Mouse (Mus musculus): Measurements from ENCODE around the gene Lnpk.

Lnpk gene

DNA sequence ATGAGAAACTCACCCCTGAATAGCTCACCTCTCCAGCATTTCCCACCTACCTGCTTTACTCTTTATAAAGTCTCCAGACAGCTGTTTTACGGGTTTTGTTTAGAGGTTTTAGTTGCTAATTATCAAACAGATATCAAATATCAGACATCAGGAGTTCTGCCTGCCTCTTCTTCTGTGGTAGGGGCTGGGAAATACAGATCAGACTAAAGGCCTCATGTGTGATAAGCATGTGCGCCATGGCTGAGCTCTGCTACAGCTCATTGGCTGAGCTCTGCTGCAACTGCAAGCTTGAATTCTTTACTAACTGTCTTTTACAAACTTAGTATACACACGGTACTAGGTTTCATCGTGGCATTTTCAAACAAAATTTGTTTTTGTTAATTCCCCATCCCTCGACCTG lies 23.2 kb upstream of the Lnpk start:
- Histone ChIP-seq H3K9me3 (ENCODE audit: low read length) (peaks cover 5% of the 10 kb centered on the region), H3K36me3 (ENCODE audit: insufficient read depth, low read length) (no peaks in the 10 kb centered on the region), H3K27me3 (ENCODE audit: insufficient read depth, low read length) (peaks cover 2% of the 10 kb centered on the region; the same call in 1 of the 2 replicates), H3K4me3 (replicated peaks; ENCODE audit: low read length) (no peak overlapping the region), H3K4me1 (replicated peaks; ENCODE audit: low read depth, low read length) (no peaks in the 10 kb centered on the region)
- no peak for TF ChIP-seq NANOG (IDR thresholded peaks at IDR 0.05; ENCODE audit: borderline replicate concordance, low read length)
- no peak for TF ChIP-seq POU5F1 (IDR thresholded peaks at IDR 0.05; ENCODE audit: borderline replicate concordance, low read length)
- TF ChIP-seq CTCF (conservative IDR thresholded peaks at IDR 0.05; ENCODE audit: low read length) = no peak

DNA sequence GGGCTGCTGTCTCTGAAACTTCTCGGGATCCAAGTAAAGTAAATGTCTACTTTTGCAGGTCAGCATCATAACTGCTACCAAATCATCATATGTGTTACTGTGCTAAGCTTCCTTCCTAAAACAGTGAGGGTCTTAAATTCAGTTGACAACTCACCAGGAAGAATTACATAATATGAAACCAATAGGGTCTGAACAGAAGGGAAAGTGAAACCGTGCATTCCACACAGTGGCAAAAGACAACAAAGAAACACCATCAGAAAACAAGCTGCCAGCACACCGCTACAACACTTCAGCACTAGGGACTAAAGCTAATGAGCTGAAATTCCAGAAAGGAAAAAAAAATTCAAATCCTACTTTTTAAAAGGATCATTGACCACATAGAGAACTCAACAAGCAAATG lies 17.9 kb upstream of the Lnpk start:
- TF ChIP-seq CTCF (conservative IDR thresholded peaks at IDR 0.05; ENCODE audit: low read length) = no peak
- TF ChIP-seq NANOG (IDR thresholded peaks at IDR 0.05; ENCODE audit: borderline replicate concordance, low read length) = no peak
- no peak for TF ChIP-seq POU5F1 (IDR thresholded peaks at IDR 0.05; ENCODE audit: borderline replicate concordance, low read length)
- no peaks in the 10 kb centered on the region for H3K36me3 ChIP-seq (ENCODE audit: insufficient read depth, low read length)
- no peaks in the 10 kb centered on the region for H3K4me1 ChIP-seq (replicated peaks; ENCODE audit: low read depth, low read length)
- H3K9me3 ChIP-seq (ENCODE audit: low read length) = peaks cover 5% of the 10 kb centered on the region
- H3K4me3 ChIP-seq (replicated peaks; ENCODE audit: low read length) = no peak overlapping the region
- peaks cover 2% of the 10 kb centered on the region; the same call in 1 of the 2 replicates for H3K27me3 ChIP-seq (ENCODE audit: insufficient read depth, low read length)

GRCm38 (mm10) chr2:74596094-74596493 lies 16.9 kb upstream of the Lnpk start:
- H3K27me3 ChIP-seq (ENCODE audit: insufficient read depth, low read length) = peaks cover 2% of the 10 kb centered on the region; the same call in 1 of the 2 replicates
- no peaks in the 10 kb centered on the region for H3K4me1 ChIP-seq (replicated peaks; ENCODE audit: low read depth, low read length)
- no peak overlapping the region for H3K4me3 ChIP-seq (replicated peaks; ENCODE audit: low read length)
- TF ChIP-seq POU5F1 (IDR thresholded peaks at IDR 0.05; ENCODE audit: borderline replicate concordance, low read length) (no peak), NANOG (IDR thresholded peaks at IDR 0.05; ENCODE audit: borderline replicate concordance, low read length) (no peak), CTCF (conservative IDR thresholded peaks at IDR 0.05; ENCODE audit: low read length) (no peak)
- H3K36me3 ChIP-seq (ENCODE audit: insufficient read depth, low read length) = no peaks in the 10 kb centered on the region
- H3K9me3 ChIP-seq (ENCODE audit: low read length) = peaks cover 5% of the 10 kb centered on the region

DNA sequence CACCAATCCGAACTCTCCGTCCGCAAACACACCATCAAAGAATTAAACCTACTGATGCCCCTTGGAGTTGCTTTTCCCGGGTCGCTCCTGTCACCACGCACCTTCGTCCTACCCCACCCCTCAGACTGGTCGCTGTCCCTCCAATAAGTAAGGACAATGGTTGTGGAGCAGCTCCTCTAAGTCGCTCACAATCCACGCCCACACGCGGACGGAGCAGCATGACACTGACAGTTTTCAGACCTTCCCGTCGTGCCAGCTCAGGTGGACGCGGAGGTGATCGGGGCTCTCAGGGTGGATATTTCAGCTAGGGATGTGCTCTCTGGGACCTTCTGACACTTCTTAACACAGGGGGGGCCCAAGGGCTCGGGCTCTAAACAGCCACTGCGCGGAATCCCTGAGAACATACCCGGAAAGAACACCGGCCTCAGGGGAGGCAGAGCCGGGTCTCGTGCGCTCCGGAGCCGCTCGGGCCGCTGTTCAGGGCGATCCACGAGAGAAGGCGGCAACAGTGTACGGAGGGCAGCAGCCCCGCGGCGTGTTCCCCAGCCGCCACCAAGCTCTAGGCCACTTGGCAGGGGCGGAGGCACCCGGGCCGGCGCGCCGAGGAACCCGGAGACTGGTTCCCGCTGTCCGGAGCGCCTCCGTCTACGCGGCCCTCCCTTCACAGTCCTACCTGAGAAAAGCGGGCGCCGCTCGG lies 941 bp downstream of the Lnpk start:
- peaks cover 13% of the 10 kb centered on the region for H3K4me1 ChIP-seq (replicated peaks; ENCODE audit: low read depth, low read length)
- peak overlapping the region; percentile 93 for H3K4me3 ChIP-seq (replicated peaks; ENCODE audit: low read length)
- no peaks in the 10 kb centered on the region for H3K36me3 ChIP-seq (ENCODE audit: insufficient read depth, low read length)
- TF ChIP-seq NANOG (IDR thresholded peaks at IDR 0.05; ENCODE audit: borderline replicate concordance, low read length) = no peak
- no peak for TF ChIP-seq POU5F1 (IDR thresholded peaks at IDR 0.05; ENCODE audit: borderline replicate concordance, low read length)
- TF ChIP-seq CTCF (conservative IDR thresholded peaks at IDR 0.05; ENCODE audit: low read length) = no peak
- H3K9me3 ChIP-seq (ENCODE audit: low read length) = no peaks in the 10 kb centered on the region
- no peaks in the 10 kb centered on the region for H3K27me3 ChIP-seq (ENCODE audit: insufficient read depth, low read length)

DNA sequence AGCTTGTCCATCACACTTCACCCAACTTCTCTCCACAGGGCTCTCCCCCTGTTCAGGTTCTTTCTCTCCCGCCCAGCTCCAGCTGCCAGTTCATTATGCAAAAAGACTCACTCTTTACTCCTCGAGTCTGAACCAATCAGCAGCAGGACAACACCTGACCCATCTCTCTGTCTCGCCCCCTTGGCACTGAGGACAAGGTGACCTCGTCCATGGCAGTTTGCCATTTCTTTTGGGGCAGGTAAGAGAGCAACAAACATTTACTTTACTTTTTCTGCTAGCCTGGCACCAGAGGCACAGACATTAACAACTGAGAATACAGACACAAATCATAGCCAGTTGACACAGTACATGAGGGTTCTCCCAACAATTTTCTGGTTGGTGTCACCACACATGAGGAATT lies 8.8 kb downstream of the Lnpk start:
- Histone ChIP-seq H3K9me3 (ENCODE audit: low read length) (no peaks in the 10 kb centered on the region), H3K27me3 (ENCODE audit: insufficient read depth, low read length) (no peaks in the 10 kb centered on the region), H3K36me3 (ENCODE audit: insufficient read depth, low read length) (peaks cover 7% of the 10 kb centered on the region; the same call in 1 of the 2 replicates), H3K4me1 (replicated peaks; ENCODE audit: low read depth, low read length) (peaks cover 4% of the 10 kb centered on the region), H3K4me3 (replicated peaks; ENCODE audit: low read length) (no peak overlapping the region)
- no peak for TF ChIP-seq CTCF (conservative IDR thresholded peaks at IDR 0.05; ENCODE audit: low read length)
- no peak for TF ChIP-seq POU5F1 (IDR thresholded peaks at IDR 0.05; ENCODE audit: borderline replicate concordance, low read length)
- TF ChIP-seq NANOG (IDR thresholded peaks at IDR 0.05; ENCODE audit: borderline replicate concordance, low read length) = no peak

DNA sequence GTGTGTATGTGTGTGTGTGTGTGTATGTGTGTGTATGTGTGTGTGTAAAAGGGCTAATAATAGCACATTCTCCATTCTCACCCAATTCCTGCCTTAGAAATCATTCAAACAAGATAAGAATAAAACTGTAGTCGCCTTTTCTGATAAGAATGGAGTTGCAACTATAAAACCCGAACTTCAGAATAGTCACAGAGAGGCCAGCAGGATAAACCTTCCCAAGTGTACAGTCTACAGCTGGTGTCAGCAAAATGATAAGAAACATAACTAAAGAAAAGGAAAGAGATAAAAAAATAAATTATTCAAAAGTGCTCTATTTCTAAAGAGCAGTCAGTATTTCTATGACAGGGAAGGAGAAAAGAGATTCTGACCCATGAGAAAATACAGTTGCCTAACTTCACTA lies 19.4 kb downstream of the Lnpk start:
- Histone ChIP-seq H3K4me3 (replicated peaks; ENCODE audit: low read length) (no peak overlapping the region), H3K27me3 (ENCODE audit: insufficient read depth, low read length) (no peaks in the 10 kb centered on the region), H3K9me3 (ENCODE audit: low read length) (no peaks in the 10 kb centered on the region), H3K4me1 (replicated peaks; ENCODE audit: low read depth, low read length) (peaks cover 18% of the 10 kb centered on the region), H3K36me3 (ENCODE audit: insufficient read depth, low read length) (peaks cover 12% of the 10 kb centered on the region; the same call in 1 of the 2 replicates)
- TF ChIP-seq POU5F1 (IDR thresholded peaks at IDR 0.05; ENCODE audit: borderline replicate concordance, low read length) (no peak), NANOG (IDR thresholded peaks at IDR 0.05; ENCODE audit: borderline replicate concordance, low read length) (no peak), CTCF (conservative IDR thresholded peaks at IDR 0.05; ENCODE audit: low read length) (no peak)

GRCm38 (mm10) chr2:74559092-74559491 lies 20.1 kb downstream of the Lnpk start:
- H3K36me3 ChIP-seq (ENCODE audit: insufficient read depth, low read length) = peaks cover 12% of the 10 kb centered on the region; the same call in 1 of the 2 replicates
- H3K9me3 ChIP-seq (ENCODE audit: low read length) = no peaks in the 10 kb centered on the region
- peaks cover 13% of the 10 kb centered on the region for H3K4me1 ChIP-seq (replicated peaks; ENCODE audit: low read depth, low read length)
- no peak for TF ChIP-seq NANOG (IDR thresholded peaks at IDR 0.05; ENCODE audit: borderline replicate concordance, low read length)
- no peak for TF ChIP-seq POU5F1 (IDR thresholded peaks at IDR 0.05; ENCODE audit: borderline replicate concordance, low read length)
- TF ChIP-seq CTCF (conservative IDR thresholded peaks at IDR 0.05; ENCODE audit: low read length) = no peak
- H3K27me3 ChIP-seq (ENCODE audit: insufficient read depth, low read length) = no peaks in the 10 kb centered on the region
- H3K4me3 ChIP-seq (replicated peaks; ENCODE audit: low read length) = no peak overlapping the region

- TF ChIP-seq CTCF (conservative IDR thresholded peaks at IDR 0.05; ENCODE audit: low read length) (no peak), POU5F1 (IDR thresholded peaks at IDR 0.05; ENCODE audit: borderline replicate concordance, low read length) (no peak), NANOG (IDR thresholded peaks at IDR 0.05; ENCODE audit: borderline replicate concordance, low read length) (no peak)
- Histone ChIP-seq H3K4me1 (replicated peaks; ENCODE audit: low read depth, low read length) (no peaks in the 10 kb centered on the region), H3K4me3 (replicated peaks; ENCODE audit: low read length) (no peak overlapping the region), H3K36me3 (ENCODE audit: insufficient read depth, low read length) (peaks cover 20% of the 10 kb centered on the region; the same call in 1 of the 2 replicates), H3K9me3 (ENCODE audit: low read length) (no peaks in the 10 kb centered on the region), H3K27me3 (ENCODE audit: insufficient read depth, low read length) (no peaks in the 10 kb centered on the region)
These were observed 21.8 kb downstream of the Lnpk start for GRCm38 (mm10) chr2:74557451-74557850.
